Comparison of ENCODE assay signal across 20 mouse cellular contexts in the genomic region with DNA sequence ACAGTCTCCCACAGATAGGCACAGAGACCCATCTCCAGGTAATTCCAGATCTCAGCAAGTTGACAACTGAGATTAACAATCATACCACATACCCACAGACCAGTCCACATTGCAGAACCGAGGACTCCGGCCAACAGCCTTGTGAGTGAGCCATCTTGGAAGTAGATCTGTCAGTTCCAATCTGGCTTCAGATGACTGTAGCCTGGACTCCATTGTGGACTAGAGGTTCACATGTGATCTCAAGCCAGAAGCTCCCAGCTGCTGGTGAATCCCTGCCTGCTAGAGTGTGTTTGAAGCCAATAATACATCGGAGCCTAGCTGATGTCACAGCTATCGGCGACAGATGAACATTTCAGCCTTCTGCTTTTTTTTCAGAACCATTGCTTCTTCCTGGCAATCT. TPM values are rescaled to one million over a fixed set of nuclear protein-coding genes. Genes with fewer than 3 reads are reported as not detected.
DNase-seq lines count a peak whose midpoint lies in the region; ATAC-seq and TF ChIP-seq lines count a peak whose summit lies in the region.
"Had no signal": no experiment of that assay in that cellular context is flagged by ENCODE, and none has a peak within 500 bp of the region (broad histone marks: within the 10 kb centered on the region; RNA-seq: fewer than 3 reads in every experiment).

No protein-coding gene starts in this region.

- no peaks in the 10 kb centered on the region for H3K9me3 ChIP-seq in hindbrain, postnatal 0 days (ENCODE audit: low read length)
- no peaks in the 10 kb centered on the region for H3K9me3 ChIP-seq in hindbrain, embryonic 14.5 days (ENCODE audit: control insufficient read depth, low read length)
- H3K9me3 ChIP-seq: heart, embryonic 13.5 days; limb, embryonic 12.5 days; liver, embryonic 12.5 days; lung, embryonic 15.5 days had no signal

- no peaks in the 10 kb centered on the region for H3K36me3 ChIP-seq in hindbrain, postnatal 0 days (ENCODE audit: insufficient read depth, low read length)
- no peaks in the 10 kb centered on the region for H3K36me3 ChIP-seq in hindbrain, embryonic 14.5 days (replicated peaks; ENCODE audit: control insufficient read depth, insufficient read depth)
- H3K36me3 ChIP-seq: heart, embryonic 13.5 days; limb, embryonic 12.5 days; liver, embryonic 12.5 days; lung, embryonic 15.5 days had no signal

- TF ChIP-seq CTCF in hindbrain, postnatal 0 days (IDR thresholded peaks at IDR 0.05; ENCODE audit: low read depth) = no peak

- no peak overlapping the region for H3K4me2 ChIP-seq in hindbrain, postnatal 0 days (ENCODE audit: low read depth, low read length)
- H3K4me2 ChIP-seq in hindbrain, embryonic 14.5 days (replicated peaks) = no peak overlapping the region
- H3K4me2 ChIP-seq: heart, embryonic 13.5 days; limb, embryonic 12.5 days; liver, embryonic 12.5 days; lung, embryonic 15.5 days had no signal

- no peak overlapping the region for H3K4me3 ChIP-seq in hindbrain, postnatal 0 days (ENCODE audit: low read length)
- H3K4me3 ChIP-seq in hindbrain, embryonic 14.5 days (replicated peaks; ENCODE audit: low read length) = no peak overlapping the region
- H3K4me3 ChIP-seq: heart, embryonic 13.5 days; limb, embryonic 12.5 days; liver, embryonic 12.5 days; lung, embryonic 15.5 days had no signal

- no peak overlapping the region for H3K27ac ChIP-seq in hindbrain, postnatal 0 days
- H3K27ac ChIP-seq in hindbrain, embryonic 14.5 days = no peak overlapping the region
- H3K27ac ChIP-seq: heart, embryonic 13.5 days; limb, embryonic 12.5 days; liver, embryonic 12.5 days; lung, embryonic 15.5 days had no signal

- WGBS in hindbrain, postnatal 0 days = 62% methylated on average over 5 of the region's 5 CpGs
- WGBS in hindbrain, embryonic 14.5 days = 94% methylated on average over 5 of the region's 5 CpGs

- no peak for ATAC-seq in hindbrain, postnatal 0 days
- no peak for ATAC-seq in hindbrain, embryonic 14.5 days (ENCODE audit: low FRiP score)
- ATAC-seq: CD4-positive, CD25-positive, alpha-beta regulatory T cell, adult 4 months; hindbrain, embryonic 16.5 days; intestine, postnatal 0 days; liver, embryonic 12.5 days had no signal

- H3K4me1 ChIP-seq in hindbrain, postnatal 0 days (ENCODE audit: insufficient read depth, low read length) = no peaks in the 10 kb centered on the region
- H3K4me1 ChIP-seq in hindbrain, embryonic 14.5 days (replicated peaks; ENCODE audit: control insufficient read depth, insufficient read depth, low read length) = no peaks in the 10 kb centered on the region
- H3K4me1 ChIP-seq: heart, embryonic 13.5 days; limb, embryonic 12.5 days; liver, embryonic 12.5 days; lung, embryonic 15.5 days had no signal

- peak; percentile 78 to 84 for DNase-seq in cerebellum, postnatal 10 days
- no peak for DNase-seq in cerebellum, adult 18-20 months
- DNase-seq in hindbrain, postnatal 0 days (ENCODE audit: low spot score) = peak; percentile 37
- no peak for DNase-seq in hindbrain, embryonic 14.5 days (ENCODE audit: low spot score)
- peak; percentile 46 for DNase-seq in gastrocnemius, postnatal 25 days
- DNase-seq in lung, postnatal 4 days = peak; percentile 13 to 54
- DNase-seq in adrenal gland, postnatal 14 days = no peak
- DNase-seq in spleen, postnatal 36 days (ENCODE audit: low spot score in 2 of 2) = no peak
- DNase-seq: cerebellum, postnatal 25 days; embryo, embryonic 11 days; heart, postnatal 4 days; right cerebral cortex, postnatal 4 days; thymus, postnatal 25 days had no signal

- H3K9ac ChIP-seq in hindbrain, postnatal 0 days (replicated peaks; ENCODE audit: low read length) = no peak overlapping the region
- no peak overlapping the region for H3K9ac ChIP-seq in hindbrain, embryonic 14.5 days
- H3K9ac ChIP-seq: heart, embryonic 13.5 days; limb, embryonic 12.5 days; liver, embryonic 12.5 days; lung, embryonic 15.5 days had no signal

- H3K27me3 ChIP-seq in hindbrain, postnatal 0 days (ENCODE audit: insufficient read depth, low read length) = no peaks in the 10 kb centered on the region
- no peaks in the 10 kb centered on the region for H3K27me3 ChIP-seq in hindbrain, embryonic 14.5 days (ENCODE audit: control insufficient read depth, insufficient read depth, low read length)
- H3K27me3 ChIP-seq: heart, embryonic 13.5 days; limb, embryonic 12.5 days; lung, embryonic 15.5 days had no signal

RNA-seq across cellular contexts. Expression of a gene that starts 16.5 kb away (rescaled TPM):
- total RNA-seq in hindbrain, postnatal 0 days (2014; rRNA removed) = 73.1 and 76.0 TPM in 2 replicates
- 43.8 and 46.8 TPM in 2 replicates for polyA plus RNA-seq in hindbrain, postnatal 0 days (2015; fragmentation: Nextera tagmentation; extraction: Ambion mirVana)
- 19.4 and 21.8 TPM in 2 replicates for polyA plus RNA-seq in hindbrain, embryonic 14.5 days (2014; fragmentation: Nextera tagmentation; extraction: Ambion mirVana)
- 10 to 100 TPM in 1 of 2 experiments, 1 to 10 TPM in 1; 9.2 to 12.2 TPM for total RNA-seq in gastrocnemius, postnatal 25 days (2021)
- total RNA-seq in adrenal gland, postnatal 14 days (2021) = 23.3 and 28.8 TPM in 2 replicates

Comparison
In these comparisons a context has a peak if more than half of its experiments do, and no peak if none do; other contexts are left out.
1. DNase-seq: peak in cerebellum, postnatal 10 days (2 of 2), hindbrain, postnatal 0 days (single experiment), gastrocnemius, postnatal 25 days (single experiment) and lung, postnatal 4 days (2 of 2); none in cerebellum, adult 18-20 months (0 of 2), hindbrain, embryonic 14.5 days (single experiment), adrenal gland, postnatal 14 days (single experiment) and spleen, postnatal 36 days (0 of 2).